Mouse (Mus musculus): ENCODE data around the gene Prph.

- no peak for TF ChIP-seq CTCF (IDR thresholded peaks at IDR 0.05; ENCODE audit: borderline replicate concordance, extremely low read depth, insufficient read depth, insufficient read length)
- no peak for TF ChIP-seq POLR2A (IDR thresholded peaks at IDR 0.05; ENCODE audit: borderline replicate concordance, extremely low read depth, insufficient read depth, insufficient read length, poor library complexity, severe bottlenecking)
Measured at GRCm38 (mm10) chr15:99089069-99089468, 34.1 kb downstream of the Prph start.

Measured in brain, embryonic 14.5 days (tissue).